Mouse (Mus musculus) heart, adult 2 months (tissue): ENCODE measurements at regions not wholly inside any gene's neighbourhood (a gene's known extent, or its start where the extent isn't known, plus 50 kb on each side); places are given as distances from the start of the nearest gene placed in this dataset.

ENCODE experiments used
- CTCF ChIP-seq: fragments of 200-600 bp; IDR thresholded peaks from 2 replicates; pipeline ENCODE4 v1.8.1; 2022; ENCODE audit warnings: antibody characterized with exemption, mild to moderate bottlenecking, moderate library complexity
- EP300 ChIP-seq: fragments of 200-500 bp; IDR thresholded peaks from 2 replicates; pipeline ENCODE4 v1.6.1; 2011; ENCODE audit warnings: low read depth, low read length, control low read depth; ENCODE audit not compliant: insufficient read depth
- POLR2A ChIP-seq: fragments of 200-500 bp; IDR thresholded peaks from 2 replicates; pipeline ENCODE4 v1.6.1; 2011; ENCODE audit warnings: mild to moderate bottlenecking, low read depth, low read length, control low read depth; ENCODE audit not compliant: insufficient read depth

DNA sequence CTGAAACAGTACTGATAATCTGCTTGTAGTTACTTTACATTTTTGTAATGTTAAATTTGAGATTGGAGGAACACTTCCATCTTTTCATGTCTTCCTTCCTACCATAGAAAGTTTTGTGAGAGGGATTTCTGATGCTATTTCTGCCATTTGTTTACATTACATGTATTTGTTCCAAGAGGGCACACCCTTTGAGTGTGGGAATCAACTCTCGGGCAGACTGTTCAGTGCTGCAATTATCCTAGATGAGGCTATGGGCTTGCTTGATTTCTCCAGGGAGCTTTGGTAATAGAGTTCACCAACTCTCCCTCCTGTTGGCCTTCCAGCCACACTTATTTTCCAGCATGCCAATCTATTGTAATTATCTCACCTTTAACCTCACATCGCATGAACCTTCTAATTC, 52.4 kb downstream of the Gm13691 start:
- TF ChIP-seq POLR2A (no peak), CTCF (no peak), EP300 (no peak)
